Mouse (Mus musculus) 416B (cell line): ENCODE measurements around the gene Hoxb5.
A peak's percentile ranks its signal among the peaks of the same experiment; 100 is the strongest.

ENCODE experiments used
- DNase-seq: peaks from one replicate; pipeline ENCODE4 v3.0.0; 2011; ENCODE audit warnings: low read depth

Hoxb5 gene

GRCm38 (mm10) chr11:96302381-96303150 lies 570 bp upstream of the Hoxb5 start:
- DNase-seq, result no peak

GRCm38 (mm10) chr11:96304381-96305195 lies 1.5 kb downstream of the Hoxb5 start:
- DNase-seq, result no peak

DNA sequence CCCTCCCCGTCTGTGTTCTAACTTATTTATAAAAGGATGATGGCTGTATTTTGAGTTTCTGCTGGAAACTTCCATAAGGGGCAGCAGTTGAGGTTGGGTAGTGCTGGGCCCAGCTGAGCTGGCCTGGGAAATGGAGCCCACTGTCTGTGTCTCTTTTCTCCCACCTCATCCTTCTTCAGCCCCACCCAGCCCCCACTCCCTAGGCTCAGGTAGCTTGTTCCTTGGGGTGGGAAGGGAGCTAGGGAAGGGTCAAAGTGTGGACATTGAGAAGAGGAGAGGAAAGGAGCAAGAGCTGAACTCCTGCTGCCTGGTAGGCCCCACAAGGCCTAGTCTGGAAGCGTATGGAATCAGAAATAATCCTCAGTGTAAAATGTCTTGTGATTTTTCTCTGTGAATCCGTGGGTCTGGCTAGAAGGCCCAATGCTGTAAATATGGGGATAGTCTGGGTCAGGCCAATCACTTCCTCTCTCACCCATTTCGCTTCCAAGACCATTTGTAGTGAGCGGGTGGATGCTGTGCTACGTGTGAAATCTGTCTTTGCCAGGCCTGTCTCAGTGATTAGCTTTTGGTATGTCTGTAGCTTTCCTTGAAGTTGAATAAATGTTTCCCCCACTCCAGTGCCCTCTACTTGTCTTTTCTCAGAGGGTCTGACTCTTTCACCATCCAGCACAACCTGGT lies 2.5 kb downstream of the Hoxb5 start:
- DNase-seq, result no peak

- DNase-seq, result no peak
Measured at GRCm38 (mm10) chr11:96306183-96306907, 3.2 kb downstream of the Hoxb5 start.

- no peak for DNase-seq
Measured at GRCm38 (mm10) chr11:96306908-96307269, 3.8 kb downstream of the Hoxb5 start.

DNA sequence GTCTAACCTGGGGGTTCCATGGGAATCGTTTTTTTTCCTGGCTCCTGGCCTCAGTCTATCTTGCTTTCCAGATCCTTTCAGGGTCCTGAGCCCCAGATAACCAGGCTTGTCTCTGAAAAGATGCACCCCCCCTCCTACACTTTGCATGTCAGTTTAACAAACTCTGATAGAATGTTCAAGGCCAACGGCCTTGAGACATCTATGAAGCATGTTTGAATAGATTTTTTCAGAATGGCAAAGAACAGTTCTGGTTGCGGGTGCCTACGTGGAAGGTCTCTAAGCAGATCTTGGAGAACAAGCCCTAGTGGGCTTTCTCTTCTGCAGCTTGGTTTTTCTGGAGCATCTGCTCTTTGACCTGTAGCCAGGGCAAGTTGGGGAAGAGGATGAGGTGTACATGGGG lies 5.6 kb downstream of the Hoxb5 start:
- DNase-seq, result no peak

- DNase-seq, result peak; percentile 18
Measured at GRCm38 (mm10) chr11:96309288-96309687, 6.2 kb downstream of the Hoxb5 start.

DNA sequence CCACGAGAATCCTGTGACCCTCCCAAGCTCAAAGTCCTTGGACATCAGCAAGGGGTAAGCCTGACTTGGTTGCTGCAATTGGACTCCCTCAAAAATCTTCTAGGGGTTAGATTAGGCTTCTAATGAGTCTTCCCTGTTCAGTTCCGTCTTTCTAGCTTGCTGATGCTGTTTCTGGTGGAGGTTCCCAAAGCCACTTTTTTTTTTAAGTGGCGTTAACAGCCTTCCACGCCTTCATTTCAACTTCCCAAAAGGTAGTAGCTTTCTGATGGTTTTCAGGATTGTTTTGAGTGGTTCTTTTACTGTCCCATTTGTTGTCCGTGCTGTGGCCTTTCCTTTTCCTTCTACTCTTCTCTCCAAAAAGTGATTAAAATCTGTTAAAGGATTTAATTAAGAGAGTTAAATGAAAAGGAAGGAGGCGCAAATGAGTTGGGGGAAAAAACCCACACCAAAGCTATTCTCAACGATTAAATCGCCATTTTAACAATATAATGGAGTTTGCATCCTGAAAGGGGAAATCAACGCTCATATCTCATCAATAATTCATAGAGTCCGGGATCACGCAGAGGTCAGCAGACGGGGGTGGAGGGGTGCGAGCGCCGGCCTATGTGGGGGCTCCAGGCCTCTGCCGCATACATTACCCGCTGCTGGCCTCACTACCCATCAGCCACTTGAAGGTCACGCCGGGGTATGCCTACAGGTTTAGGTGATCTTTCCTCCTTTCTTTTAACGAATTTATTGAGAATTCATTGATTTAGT lies 7.2 kb downstream of the Hoxb5 start:
- DNase-seq, result no peak

GRCm38 (mm10) chr11:96311097-96311496 lies 8.0 kb downstream of the Hoxb5 start:
- DNase-seq, result peak; percentile 74

- DNase-seq, result peak; percentile 88
Measured at GRCm38 (mm10) chr11:96311520-96312417, 8.6 kb downstream of the Hoxb5 start.

GRCm38 (mm10) chr11:96313134-96313533 lies 10.0 kb downstream of the Hoxb5 start:
- no peak for DNase-seq

GRCm38 (mm10) chr11:96313806-96314428 lies 10.8 kb downstream of the Hoxb5 start:
- peak; percentile 26 for DNase-seq

DNA sequence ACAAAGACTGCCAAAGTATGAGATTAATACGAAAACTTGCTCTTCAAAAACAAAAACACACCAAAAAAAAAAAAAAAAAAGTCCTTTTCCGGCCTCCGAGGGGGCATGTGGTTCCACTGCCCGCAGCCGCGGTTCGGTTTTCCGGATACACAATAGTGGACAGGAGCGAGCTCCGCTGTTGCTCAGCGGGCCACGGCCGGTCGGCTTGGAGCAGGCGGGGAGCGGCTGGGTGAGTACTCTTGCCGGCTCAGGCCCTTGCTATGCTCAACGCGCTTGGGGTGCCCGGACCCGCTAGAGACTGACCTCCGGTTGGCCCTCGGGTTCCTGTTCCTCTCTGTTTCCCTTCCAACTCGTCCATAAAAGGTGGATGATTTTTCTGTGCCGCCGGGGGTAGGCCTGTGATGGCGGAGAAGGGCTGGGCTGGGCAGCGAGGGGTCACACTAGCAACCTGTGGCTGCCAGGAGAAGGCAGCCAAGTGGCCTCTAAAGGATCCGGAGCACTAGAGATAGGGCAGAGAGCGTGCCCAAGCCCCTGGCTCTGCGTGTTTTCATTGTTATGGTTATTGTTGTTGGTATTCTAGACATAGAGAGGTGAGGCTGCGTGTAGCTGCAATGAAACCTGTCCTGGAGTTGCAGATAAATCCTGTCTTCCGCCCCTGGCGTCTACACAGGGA lies 11.7 kb downstream of the Hoxb5 start:
- peak; percentile 80 for DNase-seq

GRCm38 (mm10) chr11:96315344-96315681 lies 12.2 kb downstream of the Hoxb5 start:
- no peak for DNase-seq

GRCm38 (mm10) chr11:96316696-96317607 lies 13.8 kb downstream of the Hoxb5 start:
- DNase-seq, result no peak

GRCm38 (mm10) chr11:96317608-96318367 lies 14.7 kb downstream of the Hoxb5 start, which contains the start of gene Hoxb4:
TSS of gene Hoxb4 (plus strand) at chr11:96318267.
- DNase-seq, result peak; percentile 12

GRCm38 (mm10) chr11:96318368-96319070 lies 15.4 kb downstream of the Hoxb5 start:
- peak; percentile 91 for DNase-seq
